Mouse (Mus musculus) stomach, embryonic 14.5 days (tissue): ENCODE results near the gene Ly6g6c. TPM values are rescaled to one million over a fixed set of nuclear protein-coding genes. Genes with fewer than 3 reads are reported as not detected.

Experiments used
- ATAC-seq: fragments of 200-750 bp; cut with Nextera tagmentation; 2 replicates; pipeline ENCODE4 v1.8.0; 2017; ENCODE audit warnings: low read depth, moderate TSS enrichment; ENCODE audit not compliant: insufficient number of reproducible peaks, insufficient read depth, low FRiP score
- H3K27ac ChIP-seq: fragments of 300-500 bp; sonication (generic); 2 replicates; pipeline ENCODE4 v1.5.1; 2014; ENCODE audit warnings: mild to moderate bottlenecking, low read length, moderate library complexity, mixed read lengths
- H3K27me3 ChIP-seq: fragments of 300-500 bp; sonication (generic); 2 replicates; pipeline ENCODE4 v1.6.1; 2014; ENCODE audit warnings: low read length, control low read depth, mixed read lengths; ENCODE audit not compliant: control insufficient read depth, insufficient read depth
- H3K36me3 ChIP-seq: fragments of 300-500 bp; sonication (generic); 2 replicates; pipeline ENCODE4 v1.6.1; 2014; ENCODE audit warnings: mild to moderate bottlenecking, control low read depth, low read length, moderate library complexity, mixed read lengths; ENCODE audit not compliant: control insufficient read depth, insufficient read depth
- H3K4me1 ChIP-seq: fragments of 300-500 bp; sonication (generic); 2 replicates; pipeline ENCODE4 v1.6.1; 2014; ENCODE audit warnings: low read length, control low read depth, mixed read lengths; ENCODE audit not compliant: control insufficient read depth, insufficient read depth
- H3K4me2 ChIP-seq: fragments of 300-500 bp; sonication (generic); replicated peaks from 2 replicates; pipeline ENCODE4 v1.6.1; 2014; ENCODE audit warnings: low read depth, low read length, control low read depth
- H3K4me3 ChIP-seq: fragments of 300-500 bp; sonication (generic); 2 replicates; pipeline ENCODE4 v1.5.1; 2014; ENCODE audit warnings: low read depth, low read length, control low read depth
- H3K9ac ChIP-seq: fragments of 300-500 bp; sonication (generic); replicated peaks from 2 replicates; pipeline ENCODE4 v1.6.1; 2014; ENCODE audit warnings: low read depth, mild to moderate bottlenecking, control low read depth, low read length, moderate library complexity, mixed read lengths
- H3K9me3 ChIP-seq: fragments of 300-500 bp; sonication (generic); 2 replicates; pipeline ENCODE4 v1.6.1; 2016; ENCODE audit warnings: low read depth, low read length, control low read depth; ENCODE audit not compliant: control insufficient read depth
- WGBS: fragments of 180-500 bp; shearing (Covaris S2); extraction: QIAGEN DNeasy Blood & Tissue Kit; methylation state at CpG from one replicate; pipeline ENCODE4 v1.1.7; 2014; 5-methylcytosine and 5-hydroxymethylcytosine counted together
- polyA plus RNA-seq: library from polyadenylated mRNA; unstranded; fragments of >200 nt; fragmentation: Nextera tagmentation; extraction: Ambion mirVana; gene quantifications from 2 replicates; pipeline ENCODE4 v1.2.1, GENCODE M21; 2014

Ly6g6c gene
- 0.30 and 0.63 TPM in 2 replicates for polyA plus RNA-seq

DNA sequence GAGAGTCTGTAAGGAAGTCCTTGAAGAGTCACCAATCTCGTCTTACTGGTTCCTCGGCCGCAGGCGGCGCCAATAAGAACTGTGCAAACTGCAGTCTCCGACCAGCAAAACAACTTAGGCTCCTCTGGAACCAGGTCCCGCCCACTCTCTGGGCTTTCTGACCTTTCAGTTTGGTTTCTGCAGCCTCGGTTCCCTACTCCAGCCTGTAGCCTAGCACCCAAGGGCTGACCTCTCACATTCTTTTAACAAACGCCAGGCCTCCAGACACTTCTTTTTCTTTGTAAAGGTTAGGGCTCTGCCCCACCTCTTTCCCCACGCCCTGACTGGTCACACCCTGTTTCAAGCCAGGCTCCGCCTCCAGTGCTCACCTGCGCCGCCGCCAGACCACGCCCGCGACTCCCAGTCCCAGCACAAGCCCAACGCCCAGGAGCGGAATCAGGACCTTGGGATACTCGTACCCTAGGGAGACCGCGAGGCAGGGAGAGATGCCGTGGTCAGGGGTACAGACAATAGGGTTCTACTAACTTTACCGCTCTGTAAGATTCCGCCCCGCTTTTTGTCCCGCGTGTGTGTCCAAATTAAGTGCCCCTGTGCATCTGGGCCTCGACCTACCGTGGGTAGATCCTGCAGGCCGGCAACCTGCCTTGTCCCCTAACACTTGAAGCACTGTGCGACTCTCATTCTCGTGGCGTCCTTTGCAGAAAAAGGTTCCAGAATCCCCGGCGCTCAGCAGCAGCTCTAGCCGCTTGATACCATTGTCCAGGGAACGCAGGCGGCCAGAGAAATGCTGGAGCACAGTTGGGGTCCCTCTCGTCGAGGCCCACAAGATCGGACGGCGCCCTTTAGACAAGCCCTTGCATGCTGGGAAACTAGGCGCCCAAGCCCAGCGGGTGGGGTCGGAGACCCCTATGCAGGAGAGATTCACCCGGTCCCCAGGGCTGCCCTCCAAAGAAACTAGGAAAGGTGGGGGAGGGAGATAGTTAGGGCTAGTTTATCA lies at the start of gene Ly6g6c:
Gene Ly6g6c, plus strand, starts transcription at position 438 of the 997 bp plus-strand sequence.
- Histone ChIP-seq H3K4me1 (peaks cover 25% of the 10 kb centered on the region), H3K27me3 (no peaks in the 10 kb centered on the region), H3K9me3 (no peaks in the 10 kb centered on the region), H3K4me2 (peak within 1 kb of the TSS; percentile 51), H3K4me3 (peak within 1 kb of the TSS; percentile 25), H3K36me3 (peaks cover 16% of the 10 kb centered on the region), H3K9ac (peak within 1 kb of the TSS; percentile 46), H3K27ac (peak within 1 kb of the TSS; percentile 86)
- peak; percentile 80 for ATAC-seq
- WGBS = 2% methylated on average over 48 of the region's 48 CpGs

DNA sequence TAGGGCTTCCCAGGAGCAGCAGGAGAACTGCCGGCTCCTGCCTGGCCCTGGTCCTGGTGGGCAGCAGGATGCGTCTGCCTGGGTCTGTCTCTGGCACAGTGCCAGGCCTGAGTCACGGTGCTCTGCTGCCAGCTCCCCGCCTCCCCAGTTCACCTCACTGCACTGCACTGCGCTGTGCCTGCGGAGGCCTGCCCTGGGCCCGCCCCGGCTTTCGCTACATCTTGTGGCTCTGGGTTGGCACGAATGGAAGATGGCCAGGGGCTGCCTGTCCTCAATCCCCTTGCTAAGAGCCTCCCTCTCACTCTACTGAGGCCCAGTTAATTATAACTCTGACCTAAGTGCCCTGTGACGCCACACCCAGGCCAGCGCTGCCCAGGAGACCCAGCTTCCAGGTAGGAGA lies 48.8 kb upstream of the Ly6g6c start, which contains the start of gene Vwa7:
Gene Vwa7, plus strand, starts transcription at position 204 of the 400 bp plus-strand sequence.
- Histone ChIP-seq H3K9me3 (no peaks in the 10 kb centered on the region), H3K4me1 (peaks cover 1% of the 10 kb centered on the region; the same call in 1 of the 2 replicates), H3K36me3 (peaks cover 50% of the 10 kb centered on the region), H3K27ac (no peak within 1 kb of the TSS), H3K9ac (no peak within 1 kb of the TSS), H3K27me3 (no peaks in the 10 kb centered on the region), H3K4me3 (no peak within 1 kb of the TSS), H3K4me2 (no peak within 1 kb of the TSS)
- no peak for ATAC-seq
- WGBS = 60% methylated on average over 12 of the region's 12 CpGs

- peaks cover 43% of the 10 kb centered on the region for H3K36me3 ChIP-seq
- H3K4me2 ChIP-seq = no peak overlapping the region
- no peak overlapping the region for H3K4me3 ChIP-seq
- no peak for ATAC-seq
- no peak overlapping the region for H3K9ac ChIP-seq
- H3K9me3 ChIP-seq = no peaks in the 10 kb centered on the region
- 77% methylated on average over 10 of the region's 10 CpGs for WGBS
- no peaks in the 10 kb centered on the region for H3K27me3 ChIP-seq
- peaks cover 3% of the 10 kb centered on the region; the same call in 1 of the 2 replicates for H3K4me1 ChIP-seq
- no peak overlapping the region for H3K27ac ChIP-seq
Measured at GRCm38 (mm10) chr17:35016791-35017705, 48.1 kb upstream of the Ly6g6c start.

DNA sequence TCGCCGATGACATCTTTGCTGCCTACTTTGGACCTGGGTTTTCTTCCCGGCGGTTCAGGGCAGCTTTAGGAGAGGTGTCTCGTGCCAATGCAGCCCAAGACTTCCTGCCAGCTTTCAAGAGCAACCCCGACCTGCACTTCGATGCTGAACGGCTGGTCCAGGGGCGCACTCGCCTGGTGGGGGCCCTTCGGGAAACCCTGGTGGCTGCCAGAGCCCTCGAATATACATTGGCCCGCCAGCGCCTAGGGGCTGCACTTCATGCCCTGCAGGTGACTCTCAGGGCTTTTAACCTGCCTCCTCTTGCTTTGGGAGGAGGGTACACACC lies 47.5 kb upstream of the Ly6g6c start:
- H3K27ac ChIP-seq = no peak overlapping the region
- no peak for ATAC-seq
- 65% methylated on average over 14 of the region's 14 CpGs for WGBS
- H3K36me3 ChIP-seq = peaks cover 37% of the 10 kb centered on the region
- H3K9me3 ChIP-seq = no peaks in the 10 kb centered on the region
- no peaks in the 10 kb centered on the region for H3K27me3 ChIP-seq
- no peak overlapping the region for H3K4me3 ChIP-seq
- H3K9ac ChIP-seq = no peak overlapping the region
- peaks cover 3% of the 10 kb centered on the region; the same call in 1 of the 2 replicates for H3K4me1 ChIP-seq
- H3K4me2 ChIP-seq = no peak overlapping the region

DNA sequence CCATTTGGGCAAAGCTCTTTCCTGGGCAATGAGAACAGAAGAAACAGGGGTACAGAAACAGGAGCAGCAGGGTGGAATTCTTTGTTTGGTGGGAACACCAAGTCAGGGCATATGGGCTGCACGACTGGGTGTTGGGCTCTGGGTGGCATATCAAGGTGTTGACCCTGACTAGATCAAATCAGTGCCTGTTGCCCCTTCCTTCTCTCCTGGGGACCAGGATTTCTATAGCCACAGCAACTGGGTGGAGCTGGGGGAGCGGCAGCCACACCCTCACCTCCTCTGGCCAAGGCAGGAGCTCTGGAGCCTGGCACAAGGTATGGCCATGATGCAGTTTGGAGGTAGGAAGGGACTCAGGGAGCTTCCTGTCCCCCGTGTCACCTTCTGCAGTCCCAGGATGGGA lies 47.0 kb upstream of the Ly6g6c start:
- no peak overlapping the region for H3K4me3 ChIP-seq
- no peak for ATAC-seq
- no peak overlapping the region for H3K9ac ChIP-seq
- no peaks in the 10 kb centered on the region for H3K27me3 ChIP-seq
- no peak overlapping the region for H3K27ac ChIP-seq
- H3K9me3 ChIP-seq = no peaks in the 10 kb centered on the region
- whole genome bisulfite sequencing = 77% methylated on average over 3 of the region's 3 CpGs
- H3K4me2 ChIP-seq = no peak overlapping the region
- H3K4me1 ChIP-seq = peaks cover 3% of the 10 kb centered on the region; the same call in 1 of the 2 replicates
- peaks cover 32% of the 10 kb centered on the region for H3K36me3 ChIP-seq

GRCm38 (mm10) chr17:35019894-35020293 lies 45.3 kb upstream of the Ly6g6c start:
- peaks cover 14% of the 10 kb centered on the region for H3K36me3 ChIP-seq
- no peak for ATAC-seq
- no peaks in the 10 kb centered on the region for H3K9me3 ChIP-seq
- no peaks in the 10 kb centered on the region for H3K27me3 ChIP-seq
- 73% methylated on average over 11 of the region's 11 CpGs for WGBS
- H3K9ac ChIP-seq = no peak overlapping the region
- H3K4me3 ChIP-seq = no peak overlapping the region
- H3K4me1 ChIP-seq = peaks cover 9% of the 10 kb centered on the region; the same call in 1 of the 2 replicates
- H3K27ac ChIP-seq = no peak overlapping the region
- no peak overlapping the region for H3K4me2 ChIP-seq

DNA sequence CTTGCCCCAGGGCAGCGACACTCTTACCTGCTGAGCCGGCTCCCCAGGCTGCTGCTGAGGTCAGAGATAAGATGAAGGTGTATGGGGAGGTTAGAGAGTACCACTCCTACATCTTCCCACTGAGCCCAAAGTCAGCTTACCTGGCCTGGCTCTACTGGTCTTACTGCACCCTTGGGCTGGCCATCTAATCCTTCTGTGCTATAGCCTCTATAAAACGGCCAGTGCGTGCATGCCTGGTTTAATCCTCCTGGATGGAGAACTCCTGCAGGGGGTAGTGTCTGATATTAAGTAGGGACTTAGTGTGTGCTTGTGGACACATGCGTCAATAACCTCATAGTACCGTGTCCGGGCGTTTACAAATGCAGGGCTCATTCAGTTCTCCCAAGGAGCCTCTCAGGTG lies 44.6 kb upstream of the Ly6g6c start:
- no peak for ATAC-seq
- Histone ChIP-seq H3K9ac (no peak overlapping the region), H3K27me3 (no peaks in the 10 kb centered on the region), H3K36me3 (peaks cover 8% of the 10 kb centered on the region), H3K9me3 (no peaks in the 10 kb centered on the region), H3K4me3 (no peak overlapping the region), H3K4me1 (peaks cover 9% of the 10 kb centered on the region; the same call in 1 of the 2 replicates), H3K4me2 (no peak overlapping the region), H3K27ac (no peak overlapping the region)
- WGBS = 78% methylated on average over 8 of the region's 8 CpGs
